Mouse (Mus musculus) neural tube, embryonic 14.5 days (tissue): ENCODE measurements around the gene Prmt7. TPM values are rescaled to one million over a fixed set of nuclear protein-coding genes. Genes with fewer than 3 reads are reported as not detected.
A peak's percentile ranks its signal among the peaks of the same experiment; 100 is the strongest.
"Not testable (repeated sequence)": the region's sequence is repeated elsewhere in the genome, so short reads cannot be mapped to it uniquely, and the experiment has no call there.

ENCODE experiments used
- ATAC-seq: fragments of 200-750 bp; cut with Nextera tagmentation; 2 replicates; pipeline ENCODE4 v1.8.0; 2017; ENCODE audit warnings: low read depth, mild to moderate bottlenecking, moderate TSS enrichment, moderate library complexity
- H3K27ac ChIP-seq: fragments of 300-500 bp; sonication (generic); 2 replicates; pipeline ENCODE4 v1.5.1; 2014; ENCODE audit warnings: low read depth, mild to moderate bottlenecking, control low read depth, low read length, moderate library complexity, mixed read lengths
- H3K27me3 ChIP-seq: fragments of 300-500 bp; sonication (generic); 2 replicates; pipeline ENCODE4 v1.6.1; 2014; ENCODE audit warnings: low read length; ENCODE audit not compliant: control insufficient read depth, insufficient read depth
- H3K36me3 ChIP-seq: fragments of 300-500 bp; sonication (generic); 2 replicates; pipeline ENCODE4 v1.6.1; 2014; ENCODE audit warnings: low read length, mixed read lengths; ENCODE audit not compliant: control insufficient read depth, insufficient read depth
- H3K4me1 ChIP-seq: fragments of 300-500 bp; sonication (generic); 2 replicates; pipeline ENCODE4 v1.6.1; 2014; ENCODE audit warnings: low read length; ENCODE audit not compliant: control insufficient read depth, insufficient read depth
- H3K4me2 ChIP-seq: fragments of 300-500 bp; sonication (generic); 2 replicates; pipeline ENCODE4 v1.6.1; 2014; ENCODE audit warnings: mild to moderate bottlenecking, low read depth, low read length, control low read depth
- H3K4me3 ChIP-seq: fragments of 300-500 bp; sonication (generic); 2 replicates; pipeline ENCODE4 v1.5.1; 2014; ENCODE audit warnings: low read depth, low read length, control low read depth, mixed read lengths
- H3K9ac ChIP-seq: fragments of 300-500 bp; sonication (generic); replicated peaks from 2 replicates; pipeline ENCODE4 v1.6.1; 2014; ENCODE audit warnings: low read depth, mild to moderate bottlenecking, control low read depth, low read length, mixed read lengths
- H3K9me3 ChIP-seq: fragments of 300-500 bp; sonication (generic); 2 replicates; pipeline ENCODE4 v1.6.1; 2016; ENCODE audit warnings: low read length; ENCODE audit not compliant: control insufficient read depth
- WGBS: fragments of 180-500 bp; shearing (Covaris S2); extraction: QIAGEN DNeasy Blood & Tissue Kit; methylation state at CpG from one replicate; pipeline ENCODE4 v1.1.7; 2014; 5-methylcytosine and 5-hydroxymethylcytosine counted together
- polyA plus RNA-seq: library from polyadenylated mRNA; unstranded; fragments of >200 nt; fragmentation: Nextera tagmentation; extraction: Ambion mirVana; gene quantifications from 2 replicates; pipeline ENCODE4 v1.2.1, GENCODE M21; 2014

Prmt7 gene
- polyA plus RNA-seq, 1 experiment from 2014 or later, result 67.8 TPM

- H3K4me2 ChIP-seq, H3K9me3 ChIP-seq, H3K4me1 ChIP-seq, H3K27ac ChIP-seq, ATAC-seq, H3K27me3 ChIP-seq, H3K9ac ChIP-seq, H3K4me3 ChIP-seq: not testable (repeated sequence)
- 88% methylated on average over 3 of the region's 3 CpGs for WGBS
- H3K36me3 ChIP-seq, result peaks cover 74% of the 10 kb centered on the region
Observed at GRCm38 (mm10) chr8:106199596-106199995, 11.1 kb upstream of the Prmt7 start.

DNA sequence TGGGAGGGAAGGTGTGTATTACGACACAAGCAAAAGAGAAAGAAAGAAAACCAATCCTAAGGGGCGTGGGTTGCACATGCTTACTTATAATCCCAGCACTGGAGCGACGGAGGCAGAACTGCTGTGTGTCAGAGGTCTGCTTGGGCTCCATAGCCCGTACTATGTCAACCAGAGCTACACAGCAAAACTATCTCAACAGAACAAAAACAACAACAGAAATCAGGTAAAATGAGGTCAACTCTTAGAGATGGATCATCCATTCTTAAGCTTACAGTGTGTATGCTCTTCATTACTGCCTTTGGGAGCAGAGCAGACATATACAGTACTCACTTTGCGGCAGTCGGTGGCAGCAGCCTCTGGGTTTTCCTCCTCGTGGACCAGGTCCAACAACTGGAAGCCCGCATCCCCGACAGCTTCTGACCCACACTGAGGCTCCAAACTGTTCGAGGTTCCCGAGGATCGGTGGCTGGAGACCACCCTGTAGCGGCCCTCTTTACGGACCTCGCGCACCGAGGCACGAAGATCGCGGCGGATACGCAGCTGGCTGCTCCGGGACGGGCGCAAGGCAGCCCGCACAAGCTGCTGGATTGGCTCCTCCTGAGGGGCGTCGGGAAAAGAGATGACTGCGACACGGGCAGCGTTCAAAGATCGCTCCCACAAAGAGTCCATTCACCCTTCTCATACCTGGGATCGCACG is 553 bp upstream of the Prmt7 start:
- H3K36me3 ChIP-seq, result peaks cover 8% of the 10 kb centered on the region
- WGBS, result under 1% methylated on average over 35 of the region's 35 CpGs
- peak; percentile 73 for ATAC-seq

GRCm38 (mm10) chr8:106211421-106211820 is 685 bp downstream of the Prmt7 start:
- peaks cover 14% of the 10 kb centered on the region for H3K36me3 ChIP-seq
- ATAC-seq, result no peak
- no peaks in the 10 kb centered on the region for H3K27me3 ChIP-seq
- peak overlapping the region; percentile 55 for H3K4me2 ChIP-seq
- H3K4me1 ChIP-seq, result peaks cover 15% of the 10 kb centered on the region; the same call in 1 of the 2 replicates
- peak overlapping the region; percentile 84 for H3K9ac ChIP-seq
- H3K27ac ChIP-seq, result peak overlapping the region; percentile 94
- peak overlapping the region; percentile 84 for H3K4me3 ChIP-seq
- no peaks in the 10 kb centered on the region for H3K9me3 ChIP-seq
- 7% methylated on average over 13 of the region's 13 CpGs for WGBS

More for the DNA sequence above, 553 bp upstream of the Prmt7 start:
- H3K4me3 ChIP-seq, result peak overlapping the region; percentile 84
- H3K4me1 ChIP-seq, result peaks cover 15% of the 10 kb centered on the region; the same call in 1 of the 2 replicates
- H3K4me2 ChIP-seq, result peak overlapping the region; percentile 95
- H3K9ac ChIP-seq, result peak overlapping the region; percentile 84
- H3K27ac ChIP-seq, result peak overlapping the region; percentile 94
- H3K27me3 ChIP-seq, result no peaks in the 10 kb centered on the region
- H3K9me3 ChIP-seq, result no peaks in the 10 kb centered on the region

- Histone ChIP-seq H3K36me3 (peaks cover 20% of the 10 kb centered on the region), H3K27ac (no peak overlapping the region), H3K9me3 (no peaks in the 10 kb centered on the region), H3K4me3 (no peak overlapping the region), H3K4me1 (peaks cover 15% of the 10 kb centered on the region; the same call in 1 of the 2 replicates), H3K27me3 (no peaks in the 10 kb centered on the region), H3K4me2 (no peak overlapping the region), H3K9ac (no peak overlapping the region)
- 91% methylated on average over 3 of the region's 3 CpGs for WGBS
- no peak for ATAC-seq
Observed at GRCm38 (mm10) chr8:106213959-106214358, 3.2 kb downstream of the Prmt7 start.

GRCm38 (mm10) chr8:106219620-106220019 is 8.9 kb downstream of the Prmt7 start:
- 96% methylated on average over 3 of the region's 3 CpGs for WGBS
- H3K4me1 ChIP-seq, result no peaks in the 10 kb centered on the region
- H3K9me3 ChIP-seq, result no peaks in the 10 kb centered on the region
- ATAC-seq, result no peak
- H3K4me3 ChIP-seq, result no peak overlapping the region
- H3K4me2 ChIP-seq, result no peak overlapping the region
- no peak overlapping the region for H3K9ac ChIP-seq
- no peak overlapping the region for H3K27ac ChIP-seq
- H3K27me3 ChIP-seq, result no peaks in the 10 kb centered on the region
- H3K36me3 ChIP-seq, result peaks cover 48% of the 10 kb centered on the region

- Histone ChIP-seq H3K27ac (no peak overlapping the region), H3K27me3 (no peaks in the 10 kb centered on the region), H3K9ac (no peak overlapping the region), H3K9me3 (no peaks in the 10 kb centered on the region), H3K4me2 (no peak overlapping the region), H3K4me3 (no peak overlapping the region), H3K4me1 (no peaks in the 10 kb centered on the region), H3K36me3 (peaks cover 26% of the 10 kb centered on the region)
- 44% methylated on average over 9 of the region's 9 CpGs for WGBS
- ATAC-seq, result no peak
Observed at GRCm38 (mm10) chr8:106226589-106226988, 15.9 kb downstream of the Prmt7 start.

- 82% methylated on average over 7 of the region's 7 CpGs for WGBS
- peaks cover 11% of the 10 kb centered on the region for H3K36me3 ChIP-seq
Observed at GRCm38 (mm10) chr8:106231536-106231935, 20.8 kb downstream of the Prmt7 start.

DNA sequence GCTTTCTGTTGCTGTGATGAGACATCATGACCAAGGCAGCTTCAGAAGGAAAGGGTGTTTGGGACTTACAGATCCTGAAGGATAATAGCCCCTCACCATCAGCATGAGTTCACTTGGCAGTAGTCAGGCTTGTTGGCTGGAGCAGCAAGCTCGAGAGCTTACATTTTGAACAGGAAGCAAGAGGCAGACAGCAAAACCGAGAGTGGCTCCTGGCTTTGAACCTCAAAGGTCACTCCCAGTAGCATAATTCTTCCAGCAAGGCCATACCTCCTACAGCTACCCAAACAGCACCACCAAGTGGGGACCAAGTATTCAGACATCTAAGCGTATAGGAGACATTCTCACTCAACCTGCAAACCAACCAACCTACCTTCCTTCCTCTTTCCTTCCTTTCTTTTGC is 22.0 kb downstream of the Prmt7 start:
- Histone ChIP-seq H3K4me3 (no peak overlapping the region), H3K27me3 (no peaks in the 10 kb centered on the region), H3K4me2 (no peak overlapping the region), H3K9ac (no peak overlapping the region), H3K9me3 (no peaks in the 10 kb centered on the region), H3K36me3 (peaks cover 3% of the 10 kb centered on the region), H3K27ac (no peak overlapping the region), H3K4me1 (no peaks in the 10 kb centered on the region)
- WGBS, result 76% methylated on average over 3 of the region's 3 CpGs
- ATAC-seq, result no peak

More at GRCm38 (mm10) chr8:106231536-106231935, 20.8 kb downstream of the Prmt7 start:
- H3K9me3 ChIP-seq, result no peaks in the 10 kb centered on the region
- no peak overlapping the region for H3K9ac ChIP-seq
- no peak for ATAC-seq
- H3K4me2 ChIP-seq, result no peak overlapping the region
- no peaks in the 10 kb centered on the region for H3K27me3 ChIP-seq
- H3K4me1 ChIP-seq, result no peaks in the 10 kb centered on the region
- H3K4me3 ChIP-seq, result no peak overlapping the region
- no peak overlapping the region for H3K27ac ChIP-seq

DNA sequence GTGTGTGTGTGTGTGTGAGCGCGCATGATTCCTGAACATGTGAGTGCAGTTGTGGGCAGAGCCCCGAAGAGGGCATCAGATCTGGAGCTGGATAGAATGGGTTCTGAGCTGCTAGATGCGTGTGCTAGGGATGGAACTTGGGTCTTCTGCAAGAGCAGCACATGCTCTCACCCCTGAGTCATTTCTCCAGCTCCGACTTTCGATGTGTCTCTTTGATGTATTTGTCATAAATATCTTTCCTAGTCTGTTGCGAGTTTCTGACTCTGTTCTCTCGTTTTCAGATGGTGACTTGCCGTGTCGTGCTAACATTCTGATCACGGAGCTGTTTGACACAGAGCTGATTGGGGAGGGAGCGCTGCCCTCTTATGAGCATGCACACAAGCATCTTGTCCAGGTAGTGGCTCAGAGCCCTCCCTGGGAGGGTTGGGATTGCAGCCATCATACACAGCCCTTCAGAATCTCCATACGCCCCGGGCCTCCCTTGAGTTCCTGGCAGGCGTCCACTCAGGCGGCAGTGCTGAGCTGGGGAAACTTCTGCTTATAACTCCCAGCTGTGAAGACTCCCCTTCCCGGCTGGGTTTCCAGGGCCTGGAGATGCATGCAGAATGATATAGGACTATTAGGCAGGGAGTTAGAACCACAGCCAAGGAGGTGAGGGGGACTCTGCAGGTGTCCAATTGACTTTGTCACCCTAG is 24.0 kb downstream of the Prmt7 start:
- Histone ChIP-seq H3K9me3 (no peaks in the 10 kb centered on the region), H3K4me2 (no peak overlapping the region), H3K9ac (no peak overlapping the region), H3K27ac (no peak overlapping the region), H3K27me3 (no peaks in the 10 kb centered on the region), H3K4me1 (no peaks in the 10 kb centered on the region), H3K36me3 (no peaks in the 10 kb centered on the region; the same call in none of the 2 replicates), H3K4me3 (no peak overlapping the region)
- no peak for ATAC-seq
- WGBS, result 91% methylated on average over 17 of the region's 17 CpGs
